Mouse (Mus musculus): Measurements from ENCODE around the gene Ceacam15.

The Ceacam15 gene

DNA sequence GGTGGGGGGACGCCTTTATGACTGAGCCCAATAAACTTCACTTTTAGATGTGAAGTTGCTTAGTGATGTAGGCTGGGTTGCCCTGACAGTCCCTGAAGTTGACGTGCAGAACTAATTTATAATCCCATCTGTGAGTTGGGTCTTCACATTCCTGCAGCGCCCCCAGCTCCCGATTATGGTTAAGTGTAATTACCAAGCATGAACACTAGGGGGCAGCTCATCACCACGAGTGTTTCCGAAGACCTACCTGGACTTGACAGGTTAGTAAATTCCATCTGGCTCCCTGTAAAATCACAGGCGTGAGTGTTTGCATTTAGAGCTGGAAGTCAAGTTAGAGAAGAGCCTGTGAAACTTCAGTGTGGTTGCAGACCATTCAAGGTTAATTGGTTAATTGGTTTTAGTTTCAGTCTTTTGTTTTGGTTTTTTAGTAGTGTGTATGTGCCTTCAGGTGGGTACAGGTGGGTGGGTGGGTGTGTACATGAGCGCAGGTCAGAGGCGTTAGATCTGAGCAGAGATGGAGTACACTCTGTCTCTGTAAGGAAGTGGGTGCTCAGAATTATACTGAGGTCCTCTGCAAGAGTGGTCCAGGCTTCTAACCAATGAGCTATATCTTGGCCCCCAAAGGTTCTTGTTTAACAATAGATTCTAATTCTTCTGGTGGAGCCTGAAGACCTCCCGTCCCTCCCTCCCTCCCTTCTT lies 45.8 kb downstream of the Ceacam15 start:
- peak; percentile 79 for DNase-seq

DNA sequence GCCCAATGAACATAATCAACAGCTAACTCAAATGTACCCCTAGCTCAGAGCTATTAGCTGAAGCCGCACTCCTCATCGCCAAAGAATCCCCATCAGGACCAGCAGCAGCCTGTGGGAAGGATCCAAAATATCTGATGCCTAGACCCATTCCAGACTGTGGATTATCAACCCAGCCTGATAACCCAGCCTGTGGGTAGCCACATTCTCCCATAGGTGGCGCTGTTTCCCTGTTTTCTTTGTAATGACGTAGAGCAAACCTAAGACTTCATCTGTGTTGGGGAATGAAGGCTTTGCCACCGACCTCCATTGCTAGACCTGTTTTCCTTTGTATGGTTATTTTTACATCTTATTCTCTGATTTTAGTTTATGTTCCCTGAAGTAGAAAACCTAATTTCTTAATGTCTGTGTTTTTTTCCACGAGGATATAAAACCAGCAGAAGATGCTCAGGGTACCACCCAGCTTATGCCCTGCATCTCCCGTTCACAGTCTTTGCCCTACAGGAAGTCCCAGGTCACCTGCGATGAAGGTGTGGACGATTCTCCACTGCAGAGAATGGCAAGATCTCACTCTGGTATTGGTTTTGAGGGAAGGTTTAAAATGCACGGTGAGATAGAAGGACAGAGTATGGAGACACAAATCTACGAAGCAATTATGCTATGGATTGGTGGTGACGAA lies 47.3 kb downstream of the Ceacam15 start:
- peak; percentile 75 for DNase-seq

DNA sequence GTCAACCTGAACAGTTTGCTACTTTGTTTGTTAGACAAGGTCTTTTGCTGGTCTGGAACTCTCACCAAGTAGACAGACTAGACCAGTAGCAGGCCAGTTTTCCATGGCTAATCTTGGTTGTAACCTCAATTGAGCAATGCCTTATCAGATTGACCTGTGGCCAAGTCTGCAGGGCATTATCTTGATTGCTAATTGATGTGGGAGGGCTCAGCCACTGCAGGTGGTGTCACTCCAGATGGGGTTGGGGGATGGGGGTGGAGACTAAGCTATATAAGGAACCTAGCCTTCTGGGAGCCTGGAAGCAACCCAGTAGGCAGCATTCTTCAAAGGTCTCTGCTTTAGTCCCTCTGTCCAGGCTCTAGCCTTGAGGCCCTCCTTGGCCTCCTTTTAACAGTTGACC lies 51.8 kb downstream of the Ceacam15 start:
- DNase-seq, result no peak

DNA sequence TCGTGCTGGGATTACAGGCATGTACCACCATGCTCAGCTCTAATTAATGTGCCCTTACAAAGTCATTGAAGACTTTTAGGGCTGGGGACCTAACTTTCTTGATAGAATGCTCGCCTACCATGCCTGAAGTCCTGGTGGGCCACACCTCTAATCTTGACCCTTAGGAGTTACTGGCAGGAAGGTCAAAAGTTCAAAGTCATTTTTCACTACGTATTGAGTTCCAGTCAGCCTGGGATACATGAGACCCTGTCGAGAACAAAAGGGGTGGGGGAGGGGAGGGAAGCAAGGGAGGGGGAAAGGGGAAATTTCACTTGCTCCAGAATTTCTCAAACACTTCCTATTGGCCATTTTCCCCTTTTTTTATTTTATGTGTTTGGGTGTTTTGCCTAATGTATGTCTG lies 52.4 kb downstream of the Ceacam15 start:
- no peak for DNase-seq
